Mouse (Mus musculus): Measurements from ENCODE around the gene Gm5129. TPM values are rescaled to one million over a fixed set of nuclear protein-coding genes. Genes with fewer than 3 reads are reported as not detected.
A peak's percentile ranks its signal among the peaks of the same experiment; 100 is the strongest.

Gene Gm5129
- polyA plus RNA-seq, 1 experiment = not detected

GRCm38 (mm10) chr5:29688352-29688751 is 47.4 kb downstream of the Gm5129 start:
- H3K4me1 ChIP-seq (ENCODE audit: control insufficient read depth, insufficient read depth, low read length) = no peaks in the 10 kb centered on the region
- no peak overlapping the region for H3K4me3 ChIP-seq (ENCODE audit: insufficient read depth, low read length)
- TF ChIP-seq CTCF (IDR thresholded peaks at IDR 0.05; ENCODE audit: extremely low read depth, insufficient read depth, low read length) (no peak), POLR2A (IDR thresholded peaks at IDR 0.05; ENCODE audit: extremely low read depth, insufficient read depth, low read length) (no peak)
- no peak overlapping the region for H3K27ac ChIP-seq (ENCODE audit: insufficient read depth, low read length)

- no peak overlapping the region for H3K4me3 ChIP-seq (ENCODE audit: insufficient read depth, low read length)
- TF ChIP-seq CTCF (IDR thresholded peaks at IDR 0.05; ENCODE audit: extremely low read depth, insufficient read depth, low read length) = peak; percentile 52
- no peak for TF ChIP-seq POLR2A (IDR thresholded peaks at IDR 0.05; ENCODE audit: extremely low read depth, insufficient read depth, low read length)
- H3K27ac ChIP-seq (ENCODE audit: insufficient read depth, low read length) = no peak overlapping the region
- no peaks in the 10 kb centered on the region for H3K4me1 ChIP-seq (ENCODE audit: control insufficient read depth, insufficient read depth, low read length)
These were observed 48.1 kb downstream of the Gm5129 start for GRCm38 (mm10) chr5:29687671-29688070.

Other genes starting within 250 kb of the Gm5129 start
- gene Ube3c, start 166.7 kb downstream of the Gm5129 start, polyA plus RNA-seq (2012; rRNA removed) = 38.4 and 38.7 TPM in 2 replicates
- 180 and 182 TPM in 2 replicates for gene Dnajb6, start 248 bp downstream of the Gm5129 start, polyA plus RNA-seq (2012; rRNA removed)

Data from cortical plate, adult 2 months (tissue).